Mouse (Mus musculus): ENCODE data around the gene Ipo11.
A peak's percentile ranks its signal among the peaks of the same experiment; 100 is the strongest.
"Not testable (repeated sequence)": the region's sequence is repeated elsewhere in the genome, so short reads cannot be mapped to it uniquely, and the experiment has no call there.

The Ipo11 gene

DNA sequence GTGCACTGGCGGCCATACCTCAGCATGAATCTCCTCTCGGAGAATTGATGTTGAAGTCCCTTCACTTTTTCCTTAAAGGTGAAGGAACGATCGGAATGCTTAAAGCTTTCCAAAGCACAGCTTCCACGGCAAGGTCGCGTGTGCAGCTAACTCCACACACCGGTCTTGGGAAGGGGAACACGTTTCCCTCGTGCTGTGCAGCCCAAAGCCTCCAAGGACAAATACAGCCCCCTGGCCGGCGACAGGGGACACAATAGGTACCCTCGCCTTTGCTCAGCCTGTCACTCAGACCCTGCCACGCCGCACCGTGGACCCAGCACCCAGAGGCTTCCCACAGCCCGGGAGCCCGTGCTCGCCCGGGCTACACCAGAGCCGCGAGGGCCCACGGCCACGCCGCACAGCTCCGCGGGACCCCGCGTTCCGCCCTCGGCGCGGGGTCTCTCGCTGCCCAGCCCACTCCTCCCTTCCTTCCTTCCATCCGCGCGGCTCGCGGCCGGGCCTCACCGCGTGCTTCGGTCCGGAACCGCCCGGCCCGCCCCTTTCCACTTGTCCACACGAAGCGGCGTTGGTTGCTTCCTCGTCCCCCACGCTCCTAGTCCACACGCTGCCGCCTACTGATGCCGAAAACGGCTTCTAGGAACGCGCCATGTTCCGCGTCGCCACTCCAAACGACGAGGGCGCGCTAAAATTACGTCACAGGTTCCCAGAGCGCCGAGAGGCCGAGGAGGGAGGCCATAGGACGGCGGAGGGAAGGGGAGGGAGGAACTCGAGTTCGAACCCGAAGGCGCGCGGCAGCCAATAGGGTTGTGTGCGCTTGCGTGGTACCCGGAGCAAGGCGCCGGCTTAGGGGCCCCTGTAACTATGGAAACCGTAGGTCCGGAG is at the start of gene Ipo11:
Ipo11 (minus strand) TSS at position 703 of the 882 bp plus-strand sequence.
- DNase-seq, result peak; percentile 98

DNA sequence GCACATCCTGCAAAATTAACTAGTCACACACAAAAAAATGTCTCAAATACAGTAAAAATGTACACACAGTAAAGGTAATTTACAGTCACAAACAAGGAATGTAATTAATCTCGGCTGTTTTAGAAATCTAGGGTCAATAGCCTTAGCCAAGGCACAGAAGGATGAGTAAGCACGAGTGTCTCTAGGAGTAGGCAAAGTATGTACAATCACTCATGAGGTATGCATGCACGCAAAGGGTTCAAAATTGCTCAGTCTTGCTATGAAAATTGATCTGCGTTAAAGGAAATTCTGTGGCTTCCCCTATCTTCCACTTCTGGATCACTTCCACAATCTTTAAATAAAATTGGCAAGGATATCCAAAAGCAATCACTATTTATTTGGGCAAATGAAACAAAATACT is 24.7 kb upstream of the Ipo11 start:
- no peak for DNase-seq

DNA sequence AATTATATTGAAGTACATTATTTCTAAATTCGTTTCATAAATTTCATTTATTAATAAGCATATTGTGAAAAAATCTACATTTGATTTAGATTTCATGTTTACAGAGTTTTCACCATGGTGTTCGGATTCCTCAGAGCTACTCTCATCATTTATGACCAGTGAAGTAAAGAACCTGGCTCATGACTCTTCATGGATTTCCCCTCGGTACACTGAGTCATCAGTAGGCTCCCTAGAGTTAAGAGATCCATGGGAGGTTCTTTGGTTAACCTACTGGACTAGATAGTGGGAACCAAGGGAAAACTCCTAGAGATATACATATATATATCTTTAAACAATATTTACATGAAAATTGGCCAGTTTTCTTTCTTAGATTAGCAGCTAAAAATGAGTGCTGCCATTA is 23.8 kb upstream of the Ipo11 start:
- DNase-seq, result no peak

DNA sequence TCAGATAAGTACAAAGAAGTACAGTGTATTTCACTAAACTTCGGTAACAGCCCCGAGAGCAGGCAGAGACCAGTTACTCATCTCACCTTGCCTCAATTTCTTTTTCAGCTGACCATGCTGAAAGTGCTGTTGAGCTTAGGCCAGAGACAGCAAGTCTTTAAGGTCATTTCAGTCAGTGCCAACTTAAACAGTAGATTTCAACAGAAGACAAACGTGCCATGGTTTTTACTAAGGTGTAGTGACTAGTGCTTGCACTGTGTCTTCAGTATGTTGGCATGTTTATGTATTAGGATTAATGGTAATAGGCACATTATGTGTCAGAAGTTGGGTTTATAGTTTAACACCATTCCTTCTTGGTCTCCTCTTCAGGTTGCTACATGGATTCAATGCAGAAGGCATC is 21.5 kb upstream of the Ipo11 start:
- no peak for DNase-seq

DNA sequence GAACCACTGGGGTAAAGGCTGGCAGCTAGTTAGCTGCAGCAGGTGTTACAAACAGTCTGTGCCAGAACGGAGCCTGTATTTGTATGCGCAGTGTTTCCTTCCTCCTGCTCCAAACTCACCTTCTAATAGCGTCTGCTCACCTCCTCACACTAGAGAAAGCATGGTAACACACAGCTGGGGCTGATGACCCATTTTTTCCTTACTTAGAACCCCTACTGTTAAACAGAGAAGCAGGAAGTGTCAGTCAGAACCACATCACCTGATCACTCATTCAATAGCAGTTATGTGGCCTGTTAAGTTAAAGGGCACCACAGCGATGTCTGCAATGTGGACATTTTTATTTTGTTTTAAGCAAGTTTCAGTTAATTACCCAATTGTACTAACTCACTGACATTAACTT is 20.8 kb upstream of the Ipo11 start:
- no peak for DNase-seq

DNA sequence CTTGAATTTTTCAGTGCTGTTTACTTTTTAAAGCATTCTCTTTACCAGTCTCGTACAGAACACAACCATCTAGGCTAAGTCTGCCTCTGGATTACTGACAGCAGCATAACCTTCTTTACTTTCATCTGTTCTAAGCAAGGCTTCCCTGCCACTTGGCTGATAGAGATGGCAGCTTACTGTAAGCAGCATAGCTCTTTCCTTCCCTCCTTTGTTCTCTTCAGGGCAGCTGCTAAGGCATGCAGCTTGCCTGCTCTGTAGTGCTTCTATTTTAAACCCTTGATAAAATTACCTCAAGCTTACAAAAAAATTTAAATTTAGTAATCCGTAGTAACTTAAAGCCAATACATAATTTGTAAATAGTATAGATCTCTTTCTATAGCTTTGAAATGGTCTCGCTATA is 18.1 kb upstream of the Ipo11 start:
- DNase-seq, result no peak

DNA sequence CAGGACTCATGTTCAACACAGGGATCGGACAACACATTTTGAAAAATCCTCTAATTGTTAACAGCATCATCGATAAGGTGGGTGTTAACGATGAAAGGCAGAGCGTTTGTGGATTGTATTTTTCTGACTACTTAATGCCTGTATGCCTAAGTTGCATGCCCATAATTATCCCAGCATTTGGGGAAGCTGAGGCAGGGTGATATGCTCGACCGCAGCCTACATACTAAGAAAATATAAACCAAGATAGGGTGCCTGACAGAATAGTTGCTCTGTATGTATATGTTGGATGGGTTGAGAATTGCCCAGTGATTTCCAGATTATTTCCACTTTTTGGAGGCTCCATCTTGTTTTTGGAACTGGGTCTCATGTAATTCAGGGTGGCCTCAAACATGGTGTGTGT is 10.8 kb upstream of the Ipo11 start:
- peak in 1 of 2 experiments; percentile 13 for DNase-seq

DNA sequence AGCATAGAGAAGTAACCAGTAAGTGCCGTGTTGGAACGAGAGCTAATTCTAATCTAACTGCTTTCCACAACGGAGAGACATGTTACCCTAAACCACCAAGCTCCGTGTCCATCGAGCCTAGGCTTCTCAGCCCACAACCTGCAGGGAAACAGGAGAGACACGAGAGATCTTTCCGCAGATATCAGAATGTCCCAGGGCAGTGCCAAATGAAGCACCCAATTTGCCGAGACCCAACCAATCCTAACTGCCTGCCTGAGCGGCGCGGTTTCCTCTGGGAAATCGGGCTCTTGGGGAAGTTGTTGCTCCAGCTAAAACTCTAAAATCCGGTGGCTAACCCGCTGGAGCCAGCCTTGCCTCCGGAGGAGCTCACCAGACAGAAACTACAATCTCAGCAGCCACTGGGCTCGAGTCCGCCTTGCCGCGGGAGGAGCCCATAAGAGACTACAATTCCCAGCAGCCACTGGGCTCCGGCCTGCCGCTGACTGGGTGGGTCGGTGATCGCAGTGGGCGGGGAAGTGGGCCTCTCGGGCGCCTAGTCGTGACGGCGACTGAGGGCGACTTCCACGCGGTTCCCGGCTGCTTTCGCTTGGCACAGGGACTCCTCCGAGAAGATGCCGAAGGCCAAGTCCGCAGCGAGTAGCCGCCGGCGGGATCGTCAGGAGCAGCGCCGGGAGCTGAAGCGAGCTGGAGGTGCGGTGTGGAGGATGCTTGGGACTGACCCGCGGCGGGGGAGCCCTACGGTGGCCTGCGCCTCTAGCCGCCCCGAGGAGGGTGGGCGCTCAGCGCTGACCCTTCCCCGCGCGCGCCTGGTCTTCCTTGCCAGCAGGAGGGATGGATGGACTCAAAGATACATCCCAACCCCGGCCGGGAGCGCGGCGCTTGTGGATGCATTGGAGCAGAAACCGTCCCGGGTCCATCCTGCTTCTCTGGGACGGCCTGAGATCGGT is 10.1 kb upstream of the Ipo11 start, which contains the start of gene Dimt1:
Dimt1 (plus strand) TSS at position 534 of the 947 bp plus-strand sequence.
- DNase-seq, result peak; percentile 96 to 98

DNA sequence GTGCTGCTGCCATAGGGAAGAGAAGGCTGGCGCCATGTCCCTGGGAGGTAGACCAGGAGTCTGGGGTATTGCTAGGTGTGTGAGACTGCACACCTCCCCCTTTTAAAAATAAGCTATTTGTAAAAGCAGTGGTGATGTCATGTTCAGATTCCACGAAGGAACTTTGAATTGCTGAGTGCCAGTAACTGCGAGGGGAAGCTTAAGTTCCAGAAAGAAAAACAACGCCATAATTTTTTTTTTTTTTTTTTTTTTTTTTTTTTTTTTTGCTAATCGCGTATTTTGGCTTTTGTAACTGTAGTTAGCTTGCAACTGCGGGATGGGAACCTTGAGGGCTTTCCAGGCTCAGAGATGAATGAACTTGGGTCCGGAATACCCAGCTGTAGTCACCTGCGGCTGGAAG is 8.8 kb upstream of the Ipo11 start:
- DNase-seq, result no peak

DNA sequence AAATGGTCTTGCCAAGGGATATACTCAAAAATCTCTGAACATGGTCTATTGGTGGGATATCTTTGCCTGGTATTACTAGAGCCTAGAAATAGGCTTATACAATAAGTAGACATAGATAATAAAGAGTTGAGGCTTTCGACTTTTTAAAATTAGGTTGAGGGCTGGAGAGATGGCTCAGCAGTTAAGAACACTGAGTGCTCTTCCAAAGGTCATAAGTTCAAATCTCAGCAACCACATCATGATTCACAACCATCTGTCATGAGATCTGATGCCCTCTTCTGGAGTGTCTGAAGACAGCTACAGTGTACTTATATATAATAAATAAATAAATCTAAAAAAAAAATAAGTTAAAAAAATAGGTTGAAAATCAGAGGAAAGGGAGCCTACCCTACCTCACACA is 6.0 kb upstream of the Ipo11 start:
- no peak for DNase-seq

DNA sequence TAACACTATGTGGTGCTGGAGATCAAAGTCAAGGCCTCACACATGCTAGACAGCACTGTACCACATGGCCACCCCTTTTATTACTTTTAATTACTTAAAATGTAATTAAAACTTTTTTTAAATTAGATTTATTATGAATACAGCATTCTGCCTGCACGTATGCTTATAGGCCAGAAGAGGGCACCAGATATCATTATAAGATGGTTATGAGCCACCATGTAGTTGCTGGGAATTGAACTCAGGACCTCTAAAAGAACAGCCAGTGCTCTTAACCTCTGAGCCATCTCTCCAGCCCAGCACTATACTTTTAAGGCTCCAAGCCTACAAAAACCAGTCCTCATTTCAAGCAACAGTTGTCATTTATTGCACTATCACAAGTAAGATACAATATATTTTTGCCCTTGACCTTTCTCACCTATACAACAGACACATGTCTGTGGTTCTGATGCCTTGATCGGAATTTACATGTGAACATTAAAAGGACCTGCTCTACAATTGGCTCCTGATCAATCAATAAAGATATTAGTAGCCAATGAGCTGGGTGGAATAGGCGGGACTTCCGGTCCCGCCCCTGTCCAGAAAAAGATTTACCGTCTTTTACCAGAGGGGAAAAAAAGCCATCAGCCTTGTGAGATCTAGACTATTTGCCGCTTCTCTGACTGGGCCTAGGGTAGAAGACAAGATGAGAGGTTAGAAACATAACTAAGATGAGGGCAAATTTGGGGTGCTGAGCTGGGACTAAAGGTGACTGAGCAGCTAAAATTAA is 4.6 kb upstream of the Ipo11 start:
- DNase-seq, result peak; percentile 13 to 18

DNA sequence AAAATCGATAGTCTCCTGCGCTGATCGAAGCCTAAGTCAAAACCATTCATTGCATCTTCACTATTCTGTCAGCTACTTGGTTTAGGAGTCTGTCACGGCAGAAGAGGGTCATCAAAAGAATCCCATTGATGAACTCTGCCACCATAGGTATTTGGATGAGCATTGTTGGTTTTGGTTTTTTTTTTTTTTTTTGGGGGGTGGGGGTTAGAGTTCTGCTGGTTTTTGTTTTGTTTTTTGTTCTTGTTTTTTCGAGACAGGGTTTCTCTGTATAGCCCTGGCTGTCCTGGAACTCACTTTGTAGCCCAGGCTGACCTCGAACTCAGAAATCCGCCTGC is 347 bp upstream of the Ipo11 start:
- no peak for DNase-seq

DNA sequence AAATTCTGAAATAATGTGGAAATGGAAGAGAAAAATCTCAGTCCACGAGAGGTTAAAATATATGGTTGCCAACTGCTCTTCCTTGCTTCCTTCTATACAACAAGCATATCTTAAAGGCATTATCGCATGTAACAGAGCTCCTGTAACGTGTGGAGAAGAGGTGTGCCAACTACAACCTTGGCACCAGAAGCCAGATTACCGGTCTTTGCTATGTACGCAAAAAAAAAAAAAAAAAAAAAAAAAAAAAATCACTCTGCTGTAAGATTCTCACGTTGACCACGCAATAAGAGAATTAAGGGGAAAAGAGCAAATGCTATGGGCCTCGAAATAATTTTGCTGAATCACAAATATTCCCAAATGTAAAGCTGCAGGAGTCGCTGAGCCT is 895 bp downstream of the Ipo11 start:
- no peak for DNase-seq

DNA sequence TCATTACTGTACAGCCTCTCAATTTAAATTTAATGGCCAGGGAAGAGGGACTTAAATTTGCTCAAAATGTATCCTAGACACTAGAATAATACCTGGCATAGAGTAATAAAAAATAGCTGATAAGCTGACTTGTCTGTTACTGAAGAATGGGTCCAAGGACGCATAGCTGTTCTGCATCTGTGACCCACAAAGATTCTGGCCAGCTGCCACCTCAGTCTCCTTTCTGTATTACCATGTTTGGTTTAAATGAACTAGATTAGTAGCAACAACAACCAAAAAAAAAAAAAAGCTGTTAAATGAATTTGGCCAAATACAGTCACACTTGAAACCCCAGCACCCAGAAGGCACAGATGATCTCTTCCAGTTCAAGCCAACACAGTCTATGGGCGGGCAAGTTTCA is 7.6 kb downstream of the Ipo11 start:
- DNase-seq, result peak in 1 of 2 experiments; percentile 10

DNA sequence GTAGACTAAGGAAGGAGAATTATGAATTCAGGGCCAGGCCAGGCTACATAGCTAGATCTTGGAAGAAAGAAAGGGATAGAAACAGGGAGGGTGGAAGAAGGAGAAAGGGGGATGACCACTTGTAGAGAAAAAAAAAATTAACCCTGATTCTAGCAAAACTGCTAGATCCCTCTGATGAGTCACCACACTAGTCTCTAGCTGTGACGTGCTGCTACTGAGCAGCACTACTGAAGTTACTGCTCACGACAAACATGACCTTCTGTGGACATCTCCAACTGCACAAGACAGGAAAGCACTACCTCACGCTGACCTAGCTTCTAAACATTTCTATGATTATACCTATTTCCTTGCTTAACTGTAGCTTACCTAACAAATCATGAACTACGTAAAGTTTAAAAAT is 8.5 kb downstream of the Ipo11 start:
- DNase-seq, result no peak

DNA sequence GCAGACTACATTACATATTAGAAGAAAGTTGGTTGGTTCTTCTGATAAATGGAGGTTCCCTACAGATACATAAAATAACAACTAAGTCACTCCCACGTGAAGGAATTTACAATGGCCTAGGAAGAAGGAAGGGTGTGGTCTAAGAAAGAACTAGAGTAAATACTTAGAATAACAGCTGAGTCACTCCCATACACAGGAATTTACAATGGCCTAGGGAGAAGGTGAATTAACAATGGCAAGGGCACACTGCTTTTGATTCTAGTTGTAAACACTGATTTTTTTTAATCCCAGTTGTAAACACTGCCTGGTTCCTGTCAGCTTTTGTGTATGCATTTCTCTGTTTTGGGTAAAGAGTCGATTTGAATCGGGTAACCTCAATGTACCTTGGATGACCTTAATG is 10.8 kb downstream of the Ipo11 start:
- DNase-seq, result not testable (repeated sequence)

DNA sequence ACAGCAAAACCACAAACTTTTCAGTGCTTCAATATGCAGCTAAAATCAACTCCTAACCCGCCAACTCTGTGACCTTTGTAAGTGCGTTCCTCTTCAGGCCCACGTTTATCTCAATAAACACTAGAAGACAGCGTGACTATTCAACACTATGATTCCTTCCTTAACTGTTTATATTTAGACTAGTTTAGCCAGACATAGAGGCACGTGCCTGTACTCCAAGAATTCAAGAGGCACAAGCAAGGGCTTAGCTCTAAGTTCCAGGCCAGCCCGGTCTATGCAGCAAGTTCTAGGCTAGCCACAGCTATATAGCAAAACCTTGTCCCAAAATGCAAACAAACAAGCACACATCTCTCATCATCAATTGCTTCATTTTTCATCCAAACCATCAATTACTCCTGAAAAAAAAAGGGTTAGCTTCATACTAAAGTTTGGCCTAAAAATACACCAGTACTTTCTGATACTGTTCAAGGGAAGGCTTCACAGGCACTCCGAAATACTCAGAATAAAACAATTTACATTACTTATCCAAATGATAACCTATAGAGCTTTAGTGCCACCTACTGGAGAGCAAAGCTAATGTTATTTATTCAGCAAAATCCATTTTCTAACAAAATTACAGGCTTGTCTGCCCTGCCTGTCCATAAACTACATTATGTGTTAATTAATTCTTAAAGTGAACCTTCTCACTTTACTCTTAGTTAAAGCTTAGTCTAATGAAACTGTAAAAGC is 18.3 kb downstream of the Ipo11 start:
- DNase-seq, result peak; percentile 22 to 77

DNA sequence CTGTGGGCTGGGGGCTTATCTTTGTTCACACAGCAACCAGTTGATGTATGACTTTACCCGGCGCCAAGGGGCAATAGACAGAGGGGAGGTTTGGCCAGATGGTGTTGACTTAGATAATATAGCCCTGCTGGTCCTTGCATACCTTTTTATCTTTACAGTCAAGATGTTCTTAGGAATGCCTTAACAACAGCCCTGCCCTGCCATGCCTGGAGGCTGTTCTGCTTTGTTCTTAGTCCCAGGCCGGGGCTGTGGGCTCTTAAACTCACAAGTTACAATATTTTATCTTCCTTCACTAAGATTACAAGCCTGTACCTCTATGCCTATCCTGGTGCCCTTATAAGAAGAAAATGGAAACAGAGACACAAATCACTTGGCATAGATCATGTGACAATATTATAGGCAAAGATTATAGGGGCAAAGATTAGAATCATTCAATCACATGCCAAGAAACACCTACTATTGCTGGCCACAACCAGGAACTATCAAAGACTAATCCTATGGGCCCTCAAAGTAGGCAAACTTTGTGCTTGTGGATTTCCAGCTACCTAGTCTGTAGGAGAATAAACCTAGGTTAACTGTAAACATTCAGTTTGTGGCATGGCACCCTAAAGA is 23.5 kb downstream of the Ipo11 start:
- no peak for DNase-seq

DNA sequence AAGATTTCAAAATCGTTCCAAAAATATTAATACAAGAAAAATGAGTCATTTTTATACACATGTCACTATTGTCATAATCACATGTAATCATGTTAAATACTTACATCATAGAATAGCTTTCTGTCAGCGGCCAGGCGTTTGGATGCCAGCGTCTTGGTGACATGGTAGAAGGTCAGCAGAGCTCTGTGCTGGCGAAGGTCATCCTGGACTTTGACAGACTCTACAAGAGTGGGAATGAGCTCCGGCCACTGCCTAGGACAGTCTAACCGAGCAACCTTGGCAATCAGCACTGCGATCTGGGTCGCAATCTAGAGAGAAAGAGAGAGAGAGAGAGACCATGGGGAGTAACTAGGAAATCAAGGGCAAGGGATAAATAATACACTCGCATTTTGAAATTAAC is 26.7 kb downstream of the Ipo11 start:
- DNase-seq, result no peak

DNA sequence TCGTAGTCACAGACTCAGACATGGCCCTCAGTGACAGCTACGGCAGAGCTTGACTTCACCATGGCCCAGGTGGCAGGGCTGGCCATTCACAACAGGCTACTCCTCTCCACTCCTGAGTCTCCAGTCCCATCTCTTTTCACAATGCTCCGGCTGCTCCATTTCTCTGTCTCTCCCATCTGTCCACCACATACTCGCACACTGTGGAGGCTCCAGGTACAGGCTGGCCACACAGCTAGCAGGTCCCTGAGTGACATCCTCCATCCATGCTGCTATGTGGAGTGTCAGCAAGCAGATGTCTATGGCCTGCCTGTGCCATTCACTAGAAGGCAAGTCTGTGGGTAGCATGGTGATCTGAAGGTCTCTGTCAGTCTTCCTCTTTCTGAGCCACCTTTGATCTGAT is 29.5 kb downstream of the Ipo11 start:
- DNase-seq, result peak; percentile 27 to 35

DNA sequence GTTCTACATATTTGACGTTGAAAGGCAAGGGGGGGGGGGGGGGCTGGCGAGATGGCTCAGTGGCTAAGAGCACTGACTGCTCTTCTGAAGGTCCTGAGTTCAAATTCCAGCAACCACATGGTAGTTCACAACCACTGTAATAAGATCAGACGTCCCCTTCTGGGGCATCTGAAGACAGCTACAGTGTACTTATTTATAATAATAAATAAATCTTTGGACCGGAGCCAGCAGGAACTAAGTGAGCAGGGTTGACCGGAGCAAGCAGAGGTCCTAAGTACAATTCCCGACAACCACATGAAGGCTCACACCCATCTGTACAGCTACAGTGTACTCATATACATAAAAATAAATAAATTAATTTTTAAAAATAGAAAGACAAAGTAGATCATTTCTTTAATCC is 31.6 kb downstream of the Ipo11 start:
- DNase-seq, result not testable (repeated sequence)

DNA sequence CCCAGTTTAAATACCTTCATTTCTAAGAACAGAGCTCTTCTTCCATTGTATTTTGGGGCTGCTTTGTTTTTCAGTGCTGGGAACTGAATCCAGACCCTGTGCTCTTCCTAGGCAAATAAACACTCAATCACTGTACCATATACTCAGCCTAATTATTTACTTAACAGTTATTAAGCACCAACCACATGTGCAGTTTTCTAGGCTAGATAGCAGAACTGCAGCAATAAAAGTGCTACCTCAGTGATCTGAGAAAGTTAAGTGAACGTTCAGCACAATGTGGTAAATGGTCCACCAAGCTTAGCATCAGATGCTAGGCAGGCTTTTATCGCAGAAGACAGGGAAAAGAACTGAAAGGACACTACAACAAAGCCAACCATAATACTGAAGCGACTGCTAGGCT is 32.1 kb downstream of the Ipo11 start:
- no peak for DNase-seq
